Mouse (Mus musculus) bone marrow, adult 2 months (tissue): Measurements from ENCODE around the gene Nkx2-5.

Experiments
- CTCF ChIP-seq: fragments of 200-500 bp; IDR thresholded peaks from 2 replicates; pipeline ENCODE4 v1.5.1; 2011; ENCODE audit warnings: low read length, control low read depth; ENCODE audit not compliant: control insufficient read depth, insufficient read depth
- POLR2A ChIP-seq: fragments of 200-500 bp; IDR thresholded peaks from 2 replicates; pipeline ENCODE4 v1.6.1; 2011; ENCODE audit warnings: low read depth, mild to moderate bottlenecking, control low read depth, low read length, borderline replicate concordance; ENCODE audit not compliant: control insufficient read depth

DNA sequence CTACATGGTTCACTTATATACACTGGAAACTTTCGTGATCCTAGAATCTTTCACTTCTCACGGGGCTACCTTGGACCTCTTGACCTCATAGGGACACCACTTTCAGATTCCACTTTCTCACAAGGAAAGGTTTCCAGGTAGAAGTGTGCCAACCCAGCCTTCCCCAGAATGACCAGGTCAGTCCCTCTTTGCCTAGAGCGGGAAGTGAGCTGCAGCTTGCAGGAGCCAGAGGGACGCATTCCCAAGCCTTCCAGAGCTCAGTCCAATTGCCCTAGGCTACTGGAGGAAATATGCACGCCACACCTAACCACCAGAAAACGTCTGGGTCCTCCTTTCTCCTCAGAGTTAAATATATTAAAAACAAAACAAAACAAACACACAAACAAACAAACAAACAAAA is 3.4 kb upstream of the Nkx2-5 start:
- no peak for TF ChIP-seq CTCF
- TF ChIP-seq POLR2A, result no peak
